14 mouse cellular contexts compared by ENCODE assay signal in genomic region chr14:75985112-75985511, GRCm38 (mm10). TPM values are rescaled to one million over a fixed set of nuclear protein-coding genes. Genes with fewer than 3 reads are reported as not detected.
DNase-seq lines count a peak whose midpoint lies in the region; ATAC-seq and TF ChIP-seq lines count a peak whose summit lies in the region.
"Had no signal": no experiment of that assay in that cellular context is flagged by ENCODE, and none has a peak within 500 bp of the region (broad histone marks: within the 10 kb centered on the region; RNA-seq: fewer than 3 reads in every experiment).

No protein-coding gene starts in this region.

- no peaks in the 10 kb centered on the region for H3K4me1 ChIP-seq in liver, adult 2 months (ENCODE audit: control insufficient read depth, insufficient read depth, low read length)
- no peaks in the 10 kb centered on the region for H3K4me1 ChIP-seq in liver, postnatal 0 days (ENCODE audit: insufficient read depth)
- peaks cover 26% of the 10 kb centered on the region for H3K4me1 ChIP-seq in limb, embryonic 14.5 days (ENCODE audit: control insufficient read depth, insufficient read depth, low read length)
- H3K4me1 ChIP-seq in intestine, postnatal 0 days (replicated peaks; ENCODE audit: control insufficient read depth, insufficient read depth, low read length), result no peaks in the 10 kb centered on the region

- H3K9me3 ChIP-seq in liver, postnatal 0 days (ENCODE audit: low read length), result no peaks in the 10 kb centered on the region
- H3K9me3 ChIP-seq in limb, embryonic 14.5 days (ENCODE audit: control insufficient read depth, low read length), result no peaks in the 10 kb centered on the region
- H3K9me3 ChIP-seq in intestine, postnatal 0 days (ENCODE audit: control insufficient read depth), result no peaks in the 10 kb centered on the region

- H3K27ac ChIP-seq in liver, adult 2 months (replicated peaks; ENCODE audit: insufficient read depth, low read depth, low read length), result no peak overlapping the region
- H3K27ac ChIP-seq in liver, postnatal 0 days (ENCODE audit: low read depth), result no peak overlapping the region
- H3K27ac ChIP-seq in limb, embryonic 14.5 days (replicated peaks; ENCODE audit: low read depth, low read length), result no peak overlapping the region
- no peak overlapping the region for H3K27ac ChIP-seq in intestine, postnatal 0 days (ENCODE audit: low read depth, low read length)
- H3K27ac ChIP-seq: liver, embryonic 14.5 days had no signal

- no peak overlapping the region for H3K4me3 ChIP-seq in liver, adult 2 months (ENCODE audit: insufficient read depth, low read depth, low read length)
- no peak overlapping the region for H3K4me3 ChIP-seq in liver, postnatal 0 days (ENCODE audit: low read depth, low read length)
- no peak overlapping the region for H3K4me3 ChIP-seq in limb, embryonic 14.5 days (replicated peaks; ENCODE audit: low read length)
- H3K4me3 ChIP-seq in intestine, postnatal 0 days (ENCODE audit: low read depth, low read length), result no peak overlapping the region

- intact Hi-C loops in heart, postnatal 10 days (cut with DNase I), result no loop called here

- TF ChIP-seq POLR2A in liver, adult 2 months (IDR thresholded peaks at IDR 0.05; ENCODE audit: extremely low read depth, insufficient read depth, low read length), result no peak
- TF ChIP-seq POLR2A in limb, embryonic 14.5 days (IDR thresholded peaks at IDR 0.05; ENCODE audit: borderline replicate concordance, extremely low read depth, insufficient read depth, insufficient read length), result no peak

- ATAC-seq in liver, postnatal 0 days, result no peak
- ATAC-seq in limb, embryonic 14.5 days (ENCODE audit: low FRiP score, low read depth), result peak; percentile 57; the same call in 1 of the 2 replicates
- no peak for ATAC-seq in intestine, postnatal 0 days
- ATAC-seq: inflammation-experienced regulatory T-cells, adult 6 months had no signal

- no peak overlapping the region for H3K4me2 ChIP-seq in liver, postnatal 0 days (ENCODE audit: low read depth, low read length)
- H3K4me2 ChIP-seq in limb, embryonic 14.5 days (replicated peaks; ENCODE audit: low read depth, low read length, severe bottlenecking), result no peak overlapping the region
- no peak overlapping the region for H3K4me2 ChIP-seq in intestine, postnatal 0 days (replicated peaks; ENCODE audit: low read depth)

- TF ChIP-seq CTCF in liver, adult 2 months (IDR thresholded peaks at IDR 0.05; ENCODE audit: low read depth, low read length), result no peak
- no peak for TF ChIP-seq CTCF in liver, postnatal 0 days (IDR thresholded peaks at IDR 0.05; ENCODE audit: low read depth)
- no peak for TF ChIP-seq CTCF in intestine, postnatal 0 days (IDR thresholded peaks at IDR 0.05; ENCODE audit: low read depth)

- no peak for TF ChIP-seq EP300 in liver, postnatal 0 days (IDR thresholded peaks at IDR 0.05; ENCODE audit: low read depth)

- H3K9ac ChIP-seq in liver, adult 2 months (ENCODE audit: low read depth, low read length), result no peak overlapping the region
- no peak overlapping the region for H3K9ac ChIP-seq in liver, postnatal 0 days (replicated peaks)
- no peak overlapping the region for H3K9ac ChIP-seq in limb, embryonic 14.5 days (ENCODE audit: low read depth, low read length, severe bottlenecking)
- H3K9ac ChIP-seq in intestine, postnatal 0 days (ENCODE audit: low read depth, low read length), result no peak overlapping the region
- H3K9ac ChIP-seq: liver, embryonic 14.5 days had no signal

- peak; percentile 12 to 23 for DNase-seq in heart, postnatal 10 days
- DNase-seq in heart, adult 8-10 months (ENCODE audit: low spot score), result no peak
- DNase-seq in liver, adult 2 months (ENCODE audit: extremely low read depth, low read depth, low spot score), result peak; percentile 13
- no peak for DNase-seq in liver, postnatal 0 days
- peak; percentile 56 for DNase-seq in brain, adult 2 months (ENCODE audit: low read depth, low spot score)
- peak; percentile 57 for DNase-seq in limb, embryonic 14.5 days (ENCODE audit: low spot score)
- DNase-seq in embryo, embryonic 11 days, result no peak
- DNase-seq: adrenal gland, adult 2 months; cerebellum, adult 18-20 months had no signal

- peaks cover 2% of the 10 kb centered on the region for H3K36me3 ChIP-seq in liver, adult 2 months (ENCODE audit: control insufficient read depth, insufficient read depth, low read length)
- H3K36me3 ChIP-seq in liver, postnatal 0 days (replicated peaks; ENCODE audit: insufficient read depth, low read length), result no peaks in the 10 kb centered on the region; the same call in 1 of the 2 replicates
- H3K36me3 ChIP-seq in limb, embryonic 14.5 days (ENCODE audit: control insufficient read depth, insufficient read depth, low read length), result no peaks in the 10 kb centered on the region
- H3K36me3 ChIP-seq in intestine, postnatal 0 days (ENCODE audit: control insufficient read depth, insufficient read depth), result no peaks in the 10 kb centered on the region

- no peaks in the 10 kb centered on the region; the same call in 1 of the 2 replicates for H3K79me2 ChIP-seq in liver, adult 2 months (ENCODE audit: control insufficient read depth, insufficient read depth, low read length)

- no peaks in the 10 kb centered on the region for H3K27me3 ChIP-seq in liver, adult 2 months (ENCODE audit: control insufficient read depth, insufficient read depth, low read length)
- H3K27me3 ChIP-seq in liver, postnatal 0 days (ENCODE audit: insufficient read depth, low read length), result no peaks in the 10 kb centered on the region
- no peaks in the 10 kb centered on the region for H3K27me3 ChIP-seq in limb, embryonic 14.5 days (ENCODE audit: control insufficient read depth, insufficient read depth, low read length)
- H3K27me3 ChIP-seq in intestine, postnatal 0 days (replicated peaks; ENCODE audit: control insufficient read depth, insufficient read depth, low read length), result no peaks in the 10 kb centered on the region

- 54% methylated on average over 4 of the region's 4 CpGs for WGBS in liver, adult 2 months
- WGBS in liver, postnatal 0 days (ENCODE audit: insufficient replicate concordance), result 35% methylated on average over 4 of the region's 4 CpGs
- 60% methylated on average over 4 of the region's 4 CpGs for WGBS in limb, embryonic 14.5 days
- WGBS in intestine, postnatal 0 days, result 67% methylated on average over 4 of the region's 4 CpGs

RNA-seq across cellular contexts. Expression of gene Gtf2f2, which starts 25.6 kb away (rescaled TPM):
- 10 to 100 TPM; 17.7 to 21.1 TPM for total RNA-seq in heart, postnatal 10 days (2021)
- 10 to 100 TPM; 11.5 to 12.8 (median 11.9) TPM for total RNA-seq in heart, adult 8-10 months (2022)
- total RNA-seq in liver, adult 2 months (2014; rRNA removed), result 7.3 and 9.7 TPM in 2 replicates
- 1.5 and 2.0 TPM in 2 replicates for polyA plus RNA-seq in liver, adult 2 months (2012; rRNA removed)
- polyA plus RNA-seq in liver, postnatal 0 days (2015; fragmentation: Nextera tagmentation; extraction: Ambion mirVana), result 15.1 and 16.1 TPM in 2 replicates
- 12.1 and 22.1 TPM in 2 replicates for polyA plus RNA-seq in limb, embryonic 14.5 days (2012; rRNA removed)
- 34.7 and 37.6 TPM in 2 replicates for polyA plus RNA-seq in limb, embryonic 14.5 days (2014; fragmentation: Nextera tagmentation; extraction: Ambion mirVana)
- 25.8 and 26.2 TPM in 2 replicates for polyA plus RNA-seq in intestine, postnatal 0 days (2015; fragmentation: Nextera tagmentation; extraction: Ambion mirVana)

RNA-seq across cellular contexts. Expression of gene Kctd4, which starts 30.3 kb away (rescaled TPM):
- not detected for total RNA-seq in heart, postnatal 10 days (2021)
- not detected for total RNA-seq in heart, adult 8-10 months (2022)
- total RNA-seq in liver, adult 2 months (2014; rRNA removed), result not detected in 2 replicates
- not detected in 2 replicates for polyA plus RNA-seq in liver, adult 2 months (2012; rRNA removed)
- 0.06 and 0.18 TPM in 2 replicates for polyA plus RNA-seq in liver, postnatal 0 days (2015; fragmentation: Nextera tagmentation; extraction: Ambion mirVana)
- 1.3 and 1.6 TPM in 2 replicates for polyA plus RNA-seq in limb, embryonic 14.5 days (2012; rRNA removed)
- 1.3 and 1.4 TPM in 2 replicates for polyA plus RNA-seq in limb, embryonic 14.5 days (2014; fragmentation: Nextera tagmentation; extraction: Ambion mirVana)
- 0.39 and 0.50 TPM in 2 replicates for polyA plus RNA-seq in intestine, postnatal 0 days (2015; fragmentation: Nextera tagmentation; extraction: Ambion mirVana)
- total RNA-seq: adrenal gland, adult 2 months had no signal
- polyA plus RNA-seq: adrenal gland, adult 2 months; gonadal fat pad, adult 2 months; small intestine, adult 2 months had no signal

Comparison
In these comparisons a context has a peak if more than half of its experiments do, and no peak if none do; other contexts are left out.
1. DNase-seq: peak in heart, postnatal 10 days (2 of 2), liver, adult 2 months (single experiment), brain, adult 2 months (single experiment) and limb, embryonic 14.5 days (single experiment); none in heart, adult 8-10 months (single experiment), liver, postnatal 0 days (single experiment) and embryo, embryonic 11 days (single experiment).